8 mouse cellular contexts compared by ENCODE assay signal in genomic region chrX:101253952-101254729, GRCm38 (mm10). TPM values are rescaled to one million over a fixed set of nuclear protein-coding genes. Genes with fewer than 3 reads are reported as not detected.
A peak's percentile ranks its signal among the peaks of the same experiment; 100 is the strongest.
DNase-seq lines count a peak whose midpoint lies in the region; ATAC-seq and TF ChIP-seq lines count a peak whose summit lies in the region.

Gene Foxo4, plus strand, starts transcription at chrX:101254528.

- peaks cover 1 to 4% of the 10 kb centered on the region in 2 experiments; a peak in 1 of 4 replicates for H3K4me1 ChIP-seq in ES-E14 (ENCODE audit: control insufficient read depth in 2 of 2, insufficient read depth in 2 of 2, low read length in 2 of 2, poor library complexity in 1 of 2)
- H3K4me1 ChIP-seq in forebrain, embryonic 15.5 days = no peaks in the 10 kb centered on the region; the same call in 1 of the 2 replicates
- H3K4me1 ChIP-seq in lung, adult 2 months (ENCODE audit: control insufficient read depth, insufficient read depth, low read length) = peaks cover 5% of the 10 kb centered on the region; the same call in 1 of the 2 replicates
- H3K4me1 ChIP-seq in olfactory bulb, adult 2 months (ENCODE audit: control insufficient read depth, insufficient read depth, low read length) = peaks cover 3% of the 10 kb centered on the region; the same call in 1 of the 2 replicates
- H3K4me1 ChIP-seq in thymus, adult 2 months (replicated peaks; ENCODE audit: control insufficient read depth, insufficient read depth, low read length) = peaks cover 16% of the 10 kb centered on the region

- peak within 1 kb of the TSS; percentile 76 for H3K9ac ChIP-seq in ES-E14 (ENCODE audit: insufficient read depth, low read depth, low read length, poor library complexity, severe bottlenecking)
- H3K9ac ChIP-seq in forebrain, embryonic 15.5 days (replicated peaks) = peak within 1 kb of the TSS; percentile 36

- no peak for TF ChIP-seq CTCF in lung, adult 2 months (IDR thresholded peaks at IDR 0.05; ENCODE audit: insufficient read depth, low read length)
- no peak for TF ChIP-seq CTCF in olfactory bulb, adult 2 months (IDR thresholded peaks at IDR 0.05; ENCODE audit: insufficient read depth, low read depth, low read length)
- TF ChIP-seq CTCF in thymus, adult 2 months (IDR thresholded peaks at IDR 0.05; ENCODE audit: borderline replicate concordance, control insufficient read depth, extremely low read depth, insufficient read depth, low read length, poor library complexity) = no peak

- DNase-seq in ES-E14 (ENCODE audit: low read depth, low spot score) = peak; percentile 74
- peak; percentile 87 for DNase-seq in cerebellum, adult 11-12 months
- peak; percentile 82 for DNase-seq in heart, postnatal 25 days (ENCODE audit: low spot score)
- peak; percentile 78 to 90 for DNase-seq in layer of hippocampus, adult 18-20 months (ENCODE audit: low spot score in 2 of 2)
- peak; percentile 74 for DNase-seq in lung, adult 2 months
- peak; percentile 85 for DNase-seq in thymus, adult 2 months

- H3K36me3 ChIP-seq in ES-E14 (ENCODE audit: control insufficient read depth, insufficient read depth, low read length, poor library complexity, severe bottlenecking) = 0 out of 2 replicates have a peak, but pooled peaks cover 2% of the 10 kb centered on the region
- H3K36me3 ChIP-seq in forebrain, embryonic 15.5 days = no peaks in the 10 kb centered on the region
- 0 out of 2 replicates have a peak, but pooled peaks cover 3% of the 10 kb centered on the region for H3K36me3 ChIP-seq in thymus, adult 2 months (ENCODE audit: control insufficient read depth, insufficient read depth, low read length)

- peak within 1 kb of the TSS; percentile 79 for H3K4me2 ChIP-seq in forebrain, embryonic 15.5 days (replicated peaks)

- WGBS in forebrain, embryonic 15.5 days = 23% methylated on average over 47 of the region's 47 CpGs
- WGBS in lung, adult 2 months = 33% methylated on average over 47 of the region's 47 CpGs
- WGBS in olfactory bulb, adult 2 months = 17% methylated on average over 47 of the region's 47 CpGs
- 2% methylated on average over 46 of the region's 47 CpGs for WGBS in thymus, adult 2 months

- no peaks in the 10 kb centered on the region for H3K27me3 ChIP-seq in forebrain, embryonic 15.5 days
- no peaks in the 10 kb centered on the region for H3K27me3 ChIP-seq in thymus, adult 2 months (ENCODE audit: control insufficient read depth, insufficient read depth, low read length)

- H3K9me3 ChIP-seq in ES-E14 (ENCODE audit: control insufficient read depth, insufficient read depth, low read depth, low read length) = no peaks in the 10 kb centered on the region
- no peaks in the 10 kb centered on the region for H3K9me3 ChIP-seq in forebrain, embryonic 15.5 days

- in situ Hi-C loops in ES-E14 (cut with MboI; ENCODE audit: low sequenced_read_pairs in 2 of 2, unreplicated experiment in 2 of 2) = no loop called here

- peak; percentile 97 for ATAC-seq in forebrain, embryonic 15.5 days (replicated peaks)

- intact Hi-C loops in heart, postnatal 25 days (cut with DNase I) = loop anchor here (2.0 kb wide), 2 partner anchors 19 to 31 kb away; partner anchors contain the start of gene Snx12

- peak; percentile 62; the same call in 1 of the 2 replicates for TF ChIP-seq POLR2A in lung, adult 2 months (IDR thresholded peaks at IDR 0.05; ENCODE audit: borderline replicate concordance, extremely low read depth, low read depth, low read length)
- 0 out of 2 replicates have a peak, but pooled peaks have one; percentile 14 for TF ChIP-seq POLR2A in olfactory bulb, adult 2 months (IDR thresholded peaks at IDR 0.05; ENCODE audit: insufficient read depth, low read depth, low read length)
- peak; percentile 94 for TF ChIP-seq POLR2A in thymus, adult 2 months (IDR thresholded peaks at IDR 0.05; ENCODE audit: control insufficient read depth, extremely low read depth, insufficient read depth, low read length, poor library complexity)

- H3K27ac ChIP-seq in ES-E14 (ENCODE audit: insufficient read depth, low read depth, low read length, poor library complexity, severe bottlenecking) = peak within 1 kb of the TSS; percentile 41; the same call in 1 of the 2 replicates
- no peak within 1 kb of the TSS for H3K27ac ChIP-seq in forebrain, embryonic 15.5 days (replicated peaks)
- no peak within 1 kb of the TSS for H3K27ac ChIP-seq in olfactory bulb, adult 2 months (ENCODE audit: insufficient read depth, low read depth, low read length)
- H3K27ac ChIP-seq in thymus, adult 2 months (ENCODE audit: control insufficient read depth, insufficient read depth, low read length) = peak within 1 kb of the TSS; percentile 67

- H3K4me3 ChIP-seq in ES-E14 (ENCODE audit: insufficient read depth in 1 of 2, low read depth in 1 of 2, low read length in 2 of 2, poor library complexity in 1 of 2, severe bottlenecking in 1 of 2) = peak within 1 kb of the TSS; percentile 72 to 78
- H3K4me3 ChIP-seq in forebrain, embryonic 15.5 days = peak within 1 kb of the TSS; percentile 56
- peak within 1 kb of the TSS; percentile 84 for H3K4me3 ChIP-seq in lung, adult 2 months (replicated peaks; ENCODE audit: extremely low read depth, low read depth, low read length)
- peak within 1 kb of the TSS; percentile 55 for H3K4me3 ChIP-seq in olfactory bulb, adult 2 months (ENCODE audit: insufficient read depth, low read depth, low read length)
- peak within 1 kb of the TSS; percentile 67 for H3K4me3 ChIP-seq in thymus, adult 2 months (ENCODE audit: control insufficient read depth, insufficient read depth, low read length)

TF ChIP-seq in ES-E14, 5 proteins besides CTCF, POLR2A, EP300 and RAD21:
- TF ChIP-seq MAFK (IDR thresholded peaks at IDR 0.05; ENCODE audit: insufficient read depth, low read depth, low read length) = no peak
- TF ChIP-seq CHD2 (IDR thresholded peaks at IDR 0.05; ENCODE audit: low read depth, low read length) = no peak
- peak; percentile 90 for TF ChIP-seq HCFC1 (IDR thresholded peaks at IDR 0.05; ENCODE audit: borderline replicate concordance, insufficient read depth, low read length)
- no peak for TF ChIP-seq ZC3H11A (IDR thresholded peaks at IDR 0.05; ENCODE audit: borderline replicate concordance, low read depth, low read length)
- no peak for TF ChIP-seq ZNF384 (IDR thresholded peaks at IDR 0.05; ENCODE audit: low read depth, low read length)

RNA-seq across cellular contexts. Expression of gene Foxo4, which starts in this region (rescaled TPM):
- total RNA-seq in ES-E14 (2012; rRNA removed) = 22.5 and 38.9 TPM in 2 replicates
- polyA plus RNA-seq in forebrain, embryonic 15.5 days (2015; fragmentation: Nextera tagmentation; extraction: Ambion mirVana) = 1.1 and 1.2 TPM in 2 replicates
- 10 to 100 TPM; 48.5 to 53.7 TPM for total RNA-seq in heart, postnatal 25 days (2021)
- 10 to 100 TPM; 23.3 to 25.3 TPM for total RNA-seq in layer of hippocampus, adult 18-20 months (2021)
- polyA plus RNA-seq in lung, adult 2 months (2012; rRNA removed) = 41.7 and 55.6 TPM in 2 replicates
- not detected in 2 replicates for polyA plus RNA-seq in olfactory bulb, adult 2 months (2012; ENCODE audit: insufficient read depth, insufficient read length, low replicate concordance, missing spikeins)
- polyA plus RNA-seq in thymus, adult 2 months (2012; rRNA removed) = 65.7 and 69.2 TPM in 2 replicates

Comparison
In these comparisons a context has a peak if more than half of its experiments do, and no peak if none do; other contexts are left out.
1. RNA of gene Foxo4 (polyA plus RNA-seq): 65.7 to 69.2 TPM in thymus, adult 2 months and 41.7 to 55.6 TPM in lung, adult 2 months; 1.1 to 1.2 TPM in forebrain, embryonic 15.5 days and not detected in olfactory bulb, adult 2 months; every median in the first group is over 10 times any median in the second.
2. H3K27ac ChIP-seq: peak in ES-E14 (single experiment) and thymus, adult 2 months (single experiment); none in forebrain, embryonic 15.5 days (single experiment) and olfactory bulb, adult 2 months (single experiment).
3. POLR2A ChIP-seq: peak in every context shown above with its lines; median percentile 94 in thymus, adult 2 months; 62 in lung, adult 2 months; 14 in olfactory bulb, adult 2 months.
4. Peak in every context shown above with its lines, with median percentiles within 50 percentile points of each other: DNase-seq and H3K4me3 ChIP-seq.